Mouse (Mus musculus): ENCODE measurements around the gene Atp2c2.

Atp2c2 gene

DNA sequence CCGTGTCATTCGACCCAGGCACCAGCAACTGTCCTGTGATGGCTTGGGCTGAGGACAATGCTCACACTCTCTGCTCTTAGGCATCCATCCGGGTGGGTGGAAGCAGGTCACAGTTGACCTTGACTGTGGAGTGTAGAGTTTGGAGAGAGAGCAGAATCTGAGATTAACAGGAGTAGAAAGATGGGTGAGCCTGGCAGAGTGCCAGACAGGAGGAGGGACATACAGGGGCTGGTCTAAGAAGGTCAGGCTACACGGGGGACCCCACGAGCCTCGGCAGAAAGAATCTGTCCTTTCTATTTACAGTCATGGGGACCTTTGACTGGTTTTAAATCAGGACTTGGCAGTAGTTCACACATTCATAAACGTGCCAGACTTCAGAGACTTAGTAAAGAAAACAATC lies 3.2 kb downstream of the Atp2c2 start:
- no peak for DNase-seq (ENCODE audit: extremely low spot score, low spot score)

GRCm38 (mm10) chr8:119707146-119707545 lies 7.3 kb downstream of the Atp2c2 start:
- no peak for DNase-seq (ENCODE audit: extremely low spot score, low spot score)

- no peak for DNase-seq (ENCODE audit: extremely low spot score, low spot score)
These were observed 8.7 kb downstream of the Atp2c2 start for GRCm38 (mm10) chr8:119708471-119708870.

DNA sequence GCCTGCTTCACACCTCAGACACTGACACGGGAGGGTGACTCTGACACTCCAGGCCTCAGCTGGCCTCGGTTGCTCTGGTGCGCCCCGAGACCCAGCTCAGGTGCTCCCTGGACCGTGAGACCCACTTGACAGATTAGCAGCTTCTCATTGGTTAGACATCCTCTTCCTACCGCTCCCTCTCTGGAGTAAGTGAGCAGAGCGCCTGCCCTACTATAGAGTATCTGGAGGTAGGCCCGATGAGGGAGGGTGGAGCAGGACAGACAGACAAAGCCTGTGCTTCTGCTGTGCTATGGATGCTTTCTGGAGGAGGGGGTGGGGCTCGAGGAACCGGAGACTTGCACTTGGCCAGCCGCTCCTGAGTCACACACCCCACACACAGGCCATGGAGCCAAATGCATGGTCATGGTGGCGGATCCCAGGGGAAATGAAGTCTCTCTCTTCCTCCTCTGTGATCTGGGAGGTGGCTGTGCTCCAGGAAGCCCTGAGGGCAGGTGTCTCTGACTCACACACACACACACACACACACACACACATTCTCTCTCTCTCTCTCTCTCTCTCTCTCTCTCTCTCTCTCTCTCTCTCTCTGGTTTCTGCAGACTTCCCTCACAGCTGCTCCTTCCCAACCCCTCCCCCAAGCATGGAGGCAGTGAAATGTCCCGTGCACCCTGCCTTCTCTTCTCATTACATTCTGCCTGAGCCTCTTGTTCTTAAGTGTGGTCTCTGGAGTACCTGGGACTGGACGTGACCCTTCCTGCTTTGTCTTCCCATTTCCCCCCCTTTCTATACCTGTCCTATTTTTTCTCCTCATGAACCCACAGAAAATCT lies 9.3 kb downstream of the Atp2c2 start:
- no peak for DNase-seq (ENCODE audit: extremely low spot score, low spot score)

- DNase-seq (ENCODE audit: extremely low spot score, low spot score) = no peak
These were observed 9.9 kb downstream of the Atp2c2 start for GRCm38 (mm10) chr8:119709703-119710093.

DNA sequence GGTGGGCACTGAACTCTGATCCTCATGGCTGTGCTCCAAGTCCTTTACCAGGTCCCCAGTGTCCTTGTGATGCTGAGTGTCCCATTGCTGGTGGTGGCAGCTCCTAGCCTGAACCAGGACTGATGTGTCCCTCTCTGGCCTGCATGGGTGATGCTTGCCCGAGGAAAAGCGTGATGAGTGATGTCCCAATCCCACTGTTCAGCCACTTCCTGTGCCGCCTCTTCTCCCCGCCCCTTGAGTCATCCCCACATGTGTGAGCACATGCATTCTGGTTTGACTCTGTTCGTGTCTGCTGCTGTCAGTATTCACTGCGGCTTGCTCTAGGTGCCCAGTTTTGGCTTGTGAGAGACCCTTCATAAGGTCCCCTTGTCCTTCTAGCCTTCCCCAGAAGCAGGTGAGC lies 12.4 kb downstream of the Atp2c2 start:
- no peak for DNase-seq (ENCODE audit: extremely low spot score, low spot score)

DNA sequence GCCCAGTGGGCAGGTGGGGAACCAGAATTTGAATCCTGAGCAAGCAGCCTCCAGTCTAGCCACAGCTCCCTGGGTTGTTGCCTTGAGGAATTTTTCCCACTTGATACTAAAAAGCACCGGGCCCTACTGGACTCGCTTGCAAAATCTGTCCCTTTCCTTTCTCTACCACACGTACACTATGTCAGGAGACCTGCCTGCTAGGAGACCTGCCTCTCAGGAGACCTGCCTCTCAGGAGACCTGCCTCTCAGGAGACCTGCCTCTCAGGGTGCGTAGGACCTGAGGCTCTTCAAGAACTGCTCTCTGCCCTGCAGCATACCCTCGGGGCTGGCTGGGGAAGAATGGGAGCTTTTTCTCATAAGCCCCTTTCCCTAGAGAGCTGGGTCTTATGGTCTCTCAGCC lies 13.6 kb downstream of the Atp2c2 start:
- DNase-seq (ENCODE audit: extremely low spot score, low spot score) = no peak

DNA sequence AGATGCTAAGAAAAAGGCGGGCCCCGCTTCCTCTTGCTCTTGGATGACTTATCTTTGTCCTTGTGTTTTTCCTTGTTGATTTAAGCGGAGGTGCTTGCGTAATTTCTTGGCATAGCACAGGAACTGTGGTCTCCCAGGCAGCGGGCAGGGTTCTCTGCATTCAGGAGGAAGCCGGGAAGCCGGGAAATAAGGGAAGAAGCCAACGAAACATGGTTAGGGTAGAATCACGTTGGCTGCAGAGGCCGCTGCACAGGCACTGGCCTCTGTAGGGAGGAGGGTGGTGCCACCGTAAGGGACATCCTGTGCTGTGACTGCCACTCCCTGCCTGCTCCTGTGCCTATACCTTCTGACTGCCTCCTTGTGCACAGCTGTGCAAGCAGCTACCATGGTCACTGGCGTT lies 15.4 kb downstream of the Atp2c2 start:
- no peak for DNase-seq (ENCODE audit: extremely low spot score, low spot score)

DNA sequence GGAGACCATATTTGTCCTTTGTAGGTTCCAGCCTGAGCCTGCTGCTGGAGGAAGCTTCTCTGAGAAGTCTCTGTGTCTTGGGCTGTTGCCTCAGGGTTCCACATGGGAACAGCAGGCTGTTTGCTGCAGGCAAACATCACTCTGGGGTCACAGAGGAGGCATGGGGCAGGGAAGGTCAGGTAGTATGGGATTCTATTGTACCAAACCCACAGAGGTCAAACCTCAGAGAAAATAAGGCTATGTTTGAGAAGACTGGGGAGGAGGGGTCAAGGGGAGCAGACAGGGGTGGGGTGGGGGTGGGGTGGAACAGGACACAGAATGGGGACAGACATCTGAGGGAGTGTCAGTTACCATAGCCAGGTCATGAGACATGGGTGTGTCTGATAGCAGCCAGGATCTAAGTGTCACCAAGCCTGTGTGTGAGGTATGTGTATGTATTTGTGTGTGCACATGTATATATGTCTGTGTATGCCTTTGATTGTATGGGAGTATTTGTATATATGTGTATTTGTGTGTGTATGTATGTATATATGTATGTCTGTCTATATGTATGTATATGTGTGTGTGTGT lies 17.0 kb downstream of the Atp2c2 start:
- no peak for DNase-seq (ENCODE audit: extremely low spot score, low spot score)

DNA sequence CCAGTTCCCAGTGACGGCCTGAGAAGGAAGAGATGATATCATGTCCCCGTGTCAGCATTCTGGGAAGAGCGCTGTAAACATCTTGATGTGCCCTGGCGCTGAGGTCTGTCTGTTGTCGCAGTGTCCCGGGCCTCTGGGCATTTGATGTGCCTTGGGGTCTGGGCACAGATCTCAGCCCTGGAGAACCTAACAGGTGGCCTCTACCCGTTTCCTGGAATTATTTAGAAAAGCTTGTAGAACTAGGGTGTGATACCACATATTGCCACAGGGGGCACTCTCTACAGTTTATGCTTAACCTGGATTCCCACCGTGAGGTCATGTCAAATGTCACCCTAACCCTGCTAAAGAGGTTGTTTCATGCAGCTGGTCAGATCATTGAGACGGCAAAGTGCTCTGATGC lies 18.0 kb downstream of the Atp2c2 start:
- DNase-seq (ENCODE audit: extremely low spot score, low spot score) = peak; percentile 52

GRCm38 (mm10) chr8:119719011-119719501 lies 19.2 kb downstream of the Atp2c2 start:
- DNase-seq (ENCODE audit: extremely low spot score, low spot score) = no peak

DNA sequence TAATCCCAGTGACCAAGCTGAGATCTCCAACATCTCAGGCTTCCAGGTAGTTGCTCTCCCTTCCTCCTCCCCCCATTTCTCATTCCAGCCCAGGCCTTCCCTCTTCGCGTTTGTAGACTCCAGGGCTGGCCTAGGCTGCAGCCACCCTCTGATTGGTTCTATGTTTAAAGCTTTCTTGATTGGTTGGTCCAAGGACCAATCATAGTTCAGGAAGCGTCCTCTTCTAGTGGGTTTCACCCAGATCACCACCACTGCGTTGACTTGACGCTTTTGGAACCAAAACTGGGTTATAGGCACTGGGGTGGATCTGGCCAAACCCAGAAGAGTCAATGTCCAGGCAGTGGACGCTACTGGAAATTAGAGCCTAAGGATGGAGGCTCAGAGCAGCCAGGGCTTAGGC lies 22.5 kb downstream of the Atp2c2 start:
- no peak for DNase-seq (ENCODE audit: extremely low spot score, low spot score)

GRCm38 (mm10) chr8:119723676-119724075 lies 23.9 kb downstream of the Atp2c2 start:
- no peak for DNase-seq (ENCODE audit: extremely low spot score, low spot score)

GRCm38 (mm10) chr8:119724596-119724995 lies 24.8 kb downstream of the Atp2c2 start:
- DNase-seq (ENCODE audit: extremely low spot score, low spot score) = no peak

GRCm38 (mm10) chr8:119727093-119727492 lies 27.3 kb downstream of the Atp2c2 start:
- no peak for DNase-seq (ENCODE audit: extremely low spot score, low spot score)

GRCm38 (mm10) chr8:119728351-119728895 lies 28.6 kb downstream of the Atp2c2 start:
- DNase-seq (ENCODE audit: extremely low spot score, low spot score) = no peak

- no peak for DNase-seq (ENCODE audit: extremely low spot score, low spot score)
These were observed 32.3 kb downstream of the Atp2c2 start for GRCm38 (mm10) chr8:119732072-119732471.

- DNase-seq (ENCODE audit: extremely low spot score, low spot score) = no peak
These were observed 36.6 kb downstream of the Atp2c2 start for GRCm38 (mm10) chr8:119736348-119736917.

DNA sequence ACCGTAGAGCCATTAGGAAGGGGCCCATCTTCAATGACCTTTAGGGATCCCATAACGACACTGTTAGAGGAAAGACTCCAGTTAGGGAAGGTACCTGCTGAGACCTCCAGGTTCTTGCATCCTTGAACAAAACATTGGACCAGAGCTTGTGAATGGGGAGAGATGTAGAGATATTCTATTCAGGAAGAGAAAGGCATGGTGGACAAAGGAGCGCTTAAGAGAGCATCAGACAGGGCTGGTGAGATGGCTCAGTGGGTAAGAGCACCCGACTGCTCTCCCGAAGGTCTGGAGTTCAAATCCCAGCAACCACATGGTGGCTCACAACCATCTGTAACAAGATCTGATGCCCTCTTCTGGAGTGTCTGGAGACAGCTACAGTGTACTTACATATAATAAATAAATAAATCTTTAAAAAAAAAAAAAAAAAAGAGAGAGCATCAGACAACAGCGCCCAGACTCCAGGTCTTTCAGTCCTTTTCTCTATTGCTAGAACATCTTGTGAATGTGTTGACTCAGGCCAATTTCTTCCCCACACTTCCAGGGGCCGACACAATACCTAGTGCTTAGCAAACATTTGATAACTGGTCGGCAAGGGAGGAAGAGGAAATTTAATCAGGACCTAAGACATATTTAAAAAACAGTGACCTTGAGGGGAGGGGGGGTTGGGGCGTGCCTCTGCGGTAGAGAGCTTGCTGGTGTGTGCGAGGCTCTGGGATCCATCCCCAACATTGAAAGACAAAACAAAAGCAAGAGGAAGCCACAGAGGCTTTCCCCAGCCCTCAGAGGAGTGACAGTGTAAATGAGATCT lies 37.5 kb downstream of the Atp2c2 start:
- DNase-seq (ENCODE audit: extremely low spot score, low spot score) = no peak

GRCm38 (mm10) chr8:119738129-119738907 lies 38.5 kb downstream of the Atp2c2 start:
- no peak for DNase-seq (ENCODE audit: extremely low spot score, low spot score)

DNA sequence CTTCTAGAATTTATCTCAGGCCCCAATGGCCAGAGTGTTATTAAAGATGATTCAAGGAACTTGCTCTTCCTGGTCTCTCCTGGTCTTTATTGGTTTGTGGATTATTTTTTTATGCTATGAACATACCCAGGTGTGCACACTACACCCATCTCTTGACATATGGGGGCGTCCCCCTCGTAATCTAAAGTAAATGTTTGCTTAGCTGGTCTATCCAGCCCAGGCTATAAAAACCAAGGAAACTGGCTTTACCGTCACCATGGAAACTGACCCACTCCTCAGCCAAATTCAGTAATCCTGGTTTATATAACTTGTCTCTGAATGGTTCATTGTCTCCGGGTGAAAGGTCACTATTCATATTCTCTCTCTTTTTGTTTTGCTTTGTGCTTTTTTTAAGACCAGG lies 40.8 kb downstream of the Atp2c2 start:
- no peak for DNase-seq (ENCODE audit: extremely low spot score, low spot score)

Measured in neural tube, embryonic 10.5 days (tissue).